Mouse (Mus musculus) liver, embryonic 11.5 days (tissue): ENCODE measurements around the gene Acta2. TPM values are rescaled to one million over a fixed set of nuclear protein-coding genes. Genes with fewer than 3 reads are reported as not detected.
A peak's percentile ranks its signal among the peaks of the same experiment; 100 is the strongest.

Experiments
- ATAC-seq: fragments of 200-750 bp; cut with Nextera tagmentation; replicated peaks from 2 replicates; pipeline ENCODE4 v1.8.0; 2017; ENCODE audit warnings: moderate number of reproducible peaks, mild to moderate bottlenecking, moderate TSS enrichment, moderate library complexity; ENCODE audit not compliant: low FRiP score
- DNase-seq: peaks from one replicate; pipeline ENCODE4 v3.0.0-alpha.2; 2017; ENCODE audit warnings: low spot score
- H3K27ac ChIP-seq: fragments of 300-500 bp; sonication (generic); 2 replicates; pipeline ENCODE4 v1.5.1; 2014; ENCODE audit warnings: mild to moderate bottlenecking, low read depth, low read length, control low read depth
- H3K27me3 ChIP-seq: fragments of 300-500 bp; sonication (generic); replicated peaks from 2 replicates; pipeline ENCODE4 v1.6.1; 2014; ENCODE audit warnings: low read length, mixed read lengths; ENCODE audit not compliant: control insufficient read depth, insufficient read depth
- H3K36me3 ChIP-seq: fragments of 300-500 bp; sonication (generic); 2 replicates; pipeline ENCODE4 v1.6.1; 2014; ENCODE audit warnings: mild to moderate bottlenecking, low read length, moderate library complexity, mixed read lengths; ENCODE audit not compliant: control insufficient read depth, insufficient read depth
- H3K4me1 ChIP-seq: fragments of 300-500 bp; sonication (generic); replicated peaks from 2 replicates; pipeline ENCODE4 v1.6.1; 2014; ENCODE audit warnings: low read length, mixed read lengths; ENCODE audit not compliant: control insufficient read depth, insufficient read depth
- H3K4me2 ChIP-seq: fragments of 300-500 bp; sonication (generic); 2 replicates; pipeline ENCODE4 v1.6.1; 2014; ENCODE audit warnings: mild to moderate bottlenecking, control low read depth, moderate library complexity
- H3K4me3 ChIP-seq: fragments of 300-500 bp; sonication (generic); 2 replicates; pipeline ENCODE4 v1.5.1; 2014; ENCODE audit warnings: low read depth, low read length, control low read depth
- H3K9ac ChIP-seq: fragments of 300-500 bp; sonication (generic); 2 replicates; pipeline ENCODE4 v1.6.1; 2014; ENCODE audit warnings: low read depth, low read length, control low read depth
- H3K9me3 ChIP-seq: fragments of 300-500 bp; sonication (generic); 2 replicates; pipeline ENCODE4 v1.6.1; 2016; ENCODE audit warnings: low read length, inconsistent platforms, mixed read lengths; ENCODE audit not compliant: control insufficient read depth
- WGBS: fragments of 180-500 bp; shearing (Covaris S2); extraction: QIAGEN DNeasy Blood & Tissue Kit; methylation state at CpG from one replicate; pipeline ENCODE4 v1.1.7; 2014; 5-methylcytosine and 5-hydroxymethylcytosine counted together
- polyA plus RNA-seq: library from polyadenylated mRNA; unstranded; fragments of >200 nt; fragmentation: Nextera tagmentation; extraction: Ambion mirVana; gene quantifications from 2 replicates; pipeline ENCODE4 v1.2.1, GENCODE M21; 2014

The Acta2 gene
- polyA plus RNA-seq, 1 experiment from 2014 or later = 68.2 TPM

GRCm38 (mm10) chr19:34194132-34194745, 61.2 kb downstream of the Acta2 start:
- no peak overlapping the region for H3K4me3 ChIP-seq
- 0 out of 2 replicates have a peak, but pooled peaks cover 5% of the 10 kb centered on the region for H3K4me1 ChIP-seq
- no peak overlapping the region for H3K9ac ChIP-seq
- no peak overlapping the region for H3K27ac ChIP-seq
- H3K27me3 ChIP-seq = no peaks in the 10 kb centered on the region
- no peaks in the 10 kb centered on the region for H3K36me3 ChIP-seq
- no peak for DNase-seq
- WGBS = 82% methylated on average over 6 of the region's 6 CpGs
- H3K4me2 ChIP-seq = peak overlapping the region; percentile 76
- H3K9me3 ChIP-seq = no peaks in the 10 kb centered on the region
- no peak for ATAC-seq

DNA sequence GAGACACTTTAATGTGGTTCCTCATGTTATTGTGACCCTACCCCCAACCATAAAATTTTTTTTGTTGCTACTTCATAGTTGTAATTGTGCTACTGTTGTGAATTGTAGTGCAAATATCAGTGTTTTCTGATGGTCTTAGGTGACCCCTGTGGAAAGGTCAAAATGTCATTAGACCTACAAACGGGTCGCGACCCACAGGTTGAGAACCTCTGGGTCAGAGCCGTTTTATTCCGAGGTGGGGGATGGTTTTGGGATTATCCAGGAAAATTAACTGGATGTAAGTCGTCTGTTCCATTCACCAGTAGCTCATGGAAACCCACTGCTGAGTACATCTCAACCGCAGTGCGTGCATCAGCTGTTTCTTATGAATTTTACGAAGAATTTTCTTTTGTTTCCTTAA, 61.7 kb downstream of the Acta2 start:
- Histone ChIP-seq H3K36me3 (no peaks in the 10 kb centered on the region), H3K4me1 (0 out of 2 replicates have a peak, but pooled peaks cover 5% of the 10 kb centered on the region), H3K9me3 (no peaks in the 10 kb centered on the region), H3K9ac (no peak overlapping the region), H3K27ac (no peak overlapping the region), H3K4me3 (peak overlapping the region; percentile 70; the same call in 1 of the 2 replicates), H3K27me3 (no peaks in the 10 kb centered on the region), H3K4me2 (peak overlapping the region; percentile 76)
- no peak for DNase-seq
- ATAC-seq = no peak
- 62% methylated on average over 9 of the region's 9 CpGs for WGBS

DNA sequence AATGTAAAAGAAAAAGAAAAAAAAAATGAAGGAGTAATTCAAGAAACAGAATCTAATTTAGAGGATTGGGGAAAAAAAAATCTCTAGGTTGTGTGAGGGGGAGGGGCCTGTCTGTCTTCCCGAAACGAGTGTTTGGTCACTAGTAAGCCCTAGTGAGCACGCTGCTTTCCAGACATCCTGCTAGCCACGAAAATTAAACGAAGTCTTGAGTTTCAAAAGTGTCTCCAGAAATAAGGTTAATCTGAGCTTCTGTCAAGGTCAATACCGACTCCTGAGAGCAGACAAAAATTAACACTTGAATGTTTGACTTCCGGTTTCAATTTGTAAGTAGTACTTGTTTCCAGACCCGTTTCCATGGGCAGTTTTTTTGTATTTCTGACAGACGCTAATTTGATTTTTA, 62.2 kb downstream of the Acta2 start:
- 7% methylated on average over 9 of the region's 9 CpGs for WGBS
- Histone ChIP-seq H3K4me3 (peak overlapping the region; percentile 70), H3K36me3 (no peaks in the 10 kb centered on the region), H3K27me3 (no peaks in the 10 kb centered on the region), H3K27ac (no peak overlapping the region), H3K4me1 (0 out of 2 replicates have a peak, but pooled peaks cover 5% of the 10 kb centered on the region), H3K9me3 (no peaks in the 10 kb centered on the region), H3K9ac (peak overlapping the region; percentile 31; the same call in 1 of the 2 replicates), H3K4me2 (peak overlapping the region; percentile 76)
- DNase-seq = peak; percentile 43
- no peak for ATAC-seq

GRCm38 (mm10) chr19:34192008-34192963, 63.1 kb downstream of the Acta2 start, which contains the start of gene Stambpl1:
Stambpl1 (plus strand) TSS chr19:34192229.
- peak within 1 kb of the TSS; percentile 76 for H3K4me2 ChIP-seq
- peak within 1 kb of the TSS; percentile 68 for H3K9ac ChIP-seq
- H3K9me3 ChIP-seq = no peaks in the 10 kb centered on the region
- ATAC-seq (peak; percentile 78), DNase-seq (peak; percentile 77)
- 0 out of 2 replicates have a peak, but pooled peaks cover 5% of the 10 kb centered on the region for H3K4me1 ChIP-seq
- peak within 1 kb of the TSS; percentile 70 for H3K4me3 ChIP-seq
- H3K27me3 ChIP-seq = no peaks in the 10 kb centered on the region
- under 1% methylated on average over 62 of the region's 62 CpGs for WGBS
- no peaks in the 10 kb centered on the region for H3K36me3 ChIP-seq
- no peak within 1 kb of the TSS for H3K27ac ChIP-seq

DNA sequence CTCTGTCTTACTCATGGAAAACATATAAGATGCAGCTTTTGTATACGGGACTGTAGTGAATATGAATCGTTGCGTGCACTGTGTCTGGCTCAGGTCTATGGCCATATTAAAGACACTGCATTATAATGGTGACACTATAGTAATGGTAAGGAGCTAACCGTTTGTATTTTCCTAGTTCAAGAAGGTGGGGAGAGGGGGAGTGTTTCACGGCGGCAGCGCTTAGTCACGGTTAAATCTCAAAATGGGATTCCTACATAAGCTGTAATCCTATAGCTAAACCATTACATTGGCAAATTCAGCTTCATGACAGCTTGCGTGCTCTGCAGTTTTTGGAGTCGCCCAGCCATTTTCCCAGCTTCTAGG, 63.8 kb downstream of the Acta2 start:
- Histone ChIP-seq H3K9me3 (no peaks in the 10 kb centered on the region), H3K27me3 (no peaks in the 10 kb centered on the region), H3K4me1 (0 out of 2 replicates have a peak, but pooled peaks cover 5% of the 10 kb centered on the region), H3K27ac (no peak overlapping the region), H3K4me3 (peak overlapping the region; percentile 70), H3K4me2 (peak overlapping the region; percentile 76), H3K9ac (peak overlapping the region; percentile 68; the same call in 1 of the 2 replicates), H3K36me3 (no peaks in the 10 kb centered on the region)
- DNase-seq (no peak), ATAC-seq (no peak)
- 31% methylated on average over 10 of the region's 10 CpGs for WGBS

Other genes starting within 250 kb of the Acta2 start
- not detected in 2 replicates for gene Lipk, start 247.3 kb downstream of the Acta2 start, polyA plus RNA-seq
- gene Lipn, start 188.2 kb downstream of the Acta2 start, polyA plus RNA-seq = not detected in 2 replicates
- gene Lipm, start 154.7 kb downstream of the Acta2 start, polyA plus RNA-seq = not detected in 2 replicates
- gene Ankrd22, start 89.5 kb downstream of the Acta2 start, polyA plus RNA-seq = not detected in 2 replicates
- gene Stambpl1, start 63.4 kb downstream of the Acta2 start, polyA plus RNA-seq = 4.9 and 5.7 TPM in 2 replicates
- 1.2 and 1.6 TPM in 2 replicates for gene Fas, start 35.1 kb upstream of the Acta2 start, polyA plus RNA-seq
- 0.82 and 1.5 TPM in 2 replicates for gene Ch25h, start 219.6 kb upstream of the Acta2 start, polyA plus RNA-seq